Mouse (Mus musculus): Measurements from ENCODE around the gene Poln.

DNA sequence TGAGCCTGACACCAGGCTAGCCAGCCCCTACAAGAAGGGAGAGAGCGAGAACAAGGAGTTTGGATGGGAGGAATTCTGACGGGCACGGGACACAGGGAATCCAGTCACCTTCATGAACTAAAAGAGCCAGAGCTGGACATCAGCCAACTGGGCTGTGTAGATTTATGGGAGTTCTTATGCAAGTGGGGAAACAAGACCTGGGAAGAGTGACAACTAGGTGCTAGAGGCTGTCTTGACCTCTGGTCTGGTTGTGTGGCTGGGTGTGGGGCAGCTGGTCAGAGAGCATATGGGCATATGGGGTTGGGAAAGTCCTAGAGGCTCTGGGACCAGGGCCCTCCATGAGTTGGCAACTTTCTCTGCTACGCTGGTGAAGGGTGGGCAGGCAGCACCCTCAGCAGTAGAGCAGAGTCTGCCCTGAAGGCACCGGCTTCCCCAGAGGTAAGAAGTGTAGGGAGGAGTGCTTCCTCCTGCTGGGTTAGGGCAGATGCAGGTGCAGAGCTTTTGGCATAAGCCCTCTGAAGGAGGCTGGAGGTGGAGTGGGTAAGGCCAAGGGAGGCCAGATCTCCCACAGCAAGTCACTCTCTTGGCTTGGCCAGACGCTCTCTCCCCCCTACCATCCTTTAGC is 169.7 kb downstream of the Poln start:
- TF ChIP-seq CTCF (IDR thresholded peaks at IDR 0.05; ENCODE audit: borderline replicate concordance, extremely low read depth, insufficient read depth, insufficient read length) (no peak), POLR2A (IDR thresholded peaks at IDR 0.05; ENCODE audit: borderline replicate concordance, extremely low read depth, insufficient read depth, insufficient read length, poor library complexity, severe bottlenecking) (no peak)
